Mouse (Mus musculus): ENCODE data around the gene Ppp6r3.
"Not testable (repeated sequence)": the region's sequence is repeated elsewhere in the genome, so short reads cannot be mapped to it uniquely, and the experiment has no call there.

Gene Ppp6r3

DNA sequence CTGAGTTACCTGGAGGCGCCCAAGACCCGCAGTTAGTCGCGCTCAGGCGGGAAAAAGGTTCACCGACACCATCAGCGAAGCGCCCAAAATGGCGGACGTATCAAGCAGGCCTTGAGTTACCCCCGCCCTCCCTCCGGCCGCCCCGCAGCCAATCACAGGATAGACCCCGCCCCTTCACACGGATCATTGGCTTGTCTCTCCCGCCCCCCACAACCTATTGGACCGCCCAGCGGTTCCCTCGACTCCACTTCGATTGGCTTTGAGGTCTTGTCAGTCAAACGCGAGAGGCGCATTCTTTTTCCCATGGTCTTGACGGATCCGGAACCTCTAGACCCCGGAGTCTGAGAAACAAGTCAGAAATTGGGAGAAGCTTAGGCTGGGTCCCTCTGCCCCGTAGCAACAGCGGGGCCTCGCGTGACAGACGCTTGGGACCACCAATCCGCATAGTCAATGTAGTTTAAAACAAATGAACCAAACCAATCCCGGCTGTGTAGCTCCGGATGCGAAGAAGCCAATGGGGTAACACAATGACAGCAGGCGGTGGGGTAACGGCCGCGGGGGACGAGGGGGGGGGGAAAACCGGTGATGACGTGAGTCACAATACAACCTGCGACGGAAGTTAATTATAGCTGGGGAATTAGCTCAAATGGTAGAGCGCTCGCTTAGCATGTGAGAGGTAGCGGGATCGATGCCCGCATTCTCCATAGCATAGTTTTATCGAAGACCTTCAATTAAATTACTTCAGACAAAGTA, at the start of gene Ppp6r3:
TSS of gene Ppp6r3 (minus strand) at position 118 of the 753 bp plus-strand sequence.
- DNase-seq (ENCODE audit: low spot score in 2 of 2) = peak; percentile 97 to 98

DNA sequence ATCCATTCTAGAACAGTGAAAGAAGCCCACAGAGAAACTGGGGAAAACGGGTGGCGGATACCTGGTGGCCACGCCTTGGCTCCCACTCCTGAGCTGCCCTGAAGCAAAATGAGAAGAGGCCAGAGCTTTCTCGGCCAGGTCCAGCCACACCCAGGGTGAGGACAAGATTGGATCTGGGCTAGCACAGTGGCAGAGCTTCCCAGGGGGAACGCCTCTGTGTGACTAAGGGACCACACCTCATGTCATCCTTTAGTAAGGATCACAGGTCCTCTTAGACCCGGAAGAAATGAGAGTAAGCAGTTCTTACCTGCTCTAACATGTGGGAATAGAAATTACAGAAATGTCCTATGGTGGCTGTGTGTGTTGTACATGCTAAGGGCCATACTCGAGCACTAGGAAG, 49.6 kb upstream of the Ppp6r3 start:
- no peak for DNase-seq (ENCODE audit: low spot score in 2 of 2)

DNA sequence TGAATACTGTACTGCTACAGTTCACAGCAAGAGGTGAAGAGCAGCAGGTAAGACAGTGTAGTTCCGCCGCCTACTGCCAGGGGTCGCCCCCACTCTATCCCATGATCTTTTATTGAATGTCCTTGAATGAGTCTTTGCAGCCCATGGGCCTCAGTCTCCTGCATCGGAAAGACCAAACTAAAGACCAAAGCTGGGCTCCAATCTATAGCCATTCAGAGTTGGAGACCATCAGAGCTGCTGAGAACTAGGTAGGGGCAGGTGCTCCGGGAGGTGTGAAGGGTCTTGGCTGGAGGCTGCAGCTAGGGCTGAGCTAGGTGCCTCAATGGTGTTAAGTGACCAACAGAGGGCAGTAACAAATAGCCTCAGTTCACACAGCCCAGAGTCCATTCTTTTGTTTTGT, 48.3 kb upstream of the Ppp6r3 start:
- DNase-seq (ENCODE audit: low spot score in 2 of 2) = no peak

DNA sequence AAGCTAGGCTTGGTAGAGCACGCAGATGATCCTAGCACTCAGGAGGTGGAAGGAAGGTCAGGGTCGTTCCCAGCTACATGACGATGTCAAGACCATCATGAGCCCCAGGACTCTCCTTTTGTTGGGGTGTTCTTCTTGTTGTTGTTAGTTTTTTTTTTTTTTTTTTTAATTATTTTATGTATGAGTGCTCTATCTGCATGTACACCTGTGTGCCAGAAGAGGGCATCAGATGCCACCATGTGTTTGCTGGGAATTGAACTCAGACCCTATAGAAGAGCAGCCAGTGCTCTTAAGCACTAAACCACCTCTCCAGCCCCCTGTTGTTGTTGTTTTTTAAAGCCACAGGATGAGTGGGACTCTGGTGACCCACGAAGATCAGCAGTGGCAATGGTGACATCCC, 47.7 kb upstream of the Ppp6r3 start:
- no peak for DNase-seq (ENCODE audit: low spot score in 2 of 2)

DNA sequence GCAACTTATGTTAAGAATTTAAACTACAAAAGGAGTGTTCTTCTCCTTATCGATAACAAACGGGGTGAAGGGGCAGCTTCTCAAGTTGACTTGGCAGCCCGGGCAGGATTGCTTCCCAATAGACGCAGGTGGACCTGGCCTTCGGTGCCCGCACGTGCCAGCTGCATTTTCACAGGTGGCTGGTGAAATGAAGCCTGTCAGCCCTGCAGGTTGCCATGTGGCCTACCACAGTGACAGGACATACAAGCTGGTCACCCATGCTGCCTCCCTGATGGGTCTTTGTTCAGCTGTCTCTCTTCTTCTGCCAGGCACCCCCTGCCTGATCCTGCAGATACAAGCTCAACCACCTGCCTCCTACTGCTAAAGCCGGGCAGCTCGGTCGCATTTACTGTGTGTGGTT, 45.3 kb upstream of the Ppp6r3 start:
- no peak for DNase-seq (ENCODE audit: low spot score in 2 of 2)

DNA sequence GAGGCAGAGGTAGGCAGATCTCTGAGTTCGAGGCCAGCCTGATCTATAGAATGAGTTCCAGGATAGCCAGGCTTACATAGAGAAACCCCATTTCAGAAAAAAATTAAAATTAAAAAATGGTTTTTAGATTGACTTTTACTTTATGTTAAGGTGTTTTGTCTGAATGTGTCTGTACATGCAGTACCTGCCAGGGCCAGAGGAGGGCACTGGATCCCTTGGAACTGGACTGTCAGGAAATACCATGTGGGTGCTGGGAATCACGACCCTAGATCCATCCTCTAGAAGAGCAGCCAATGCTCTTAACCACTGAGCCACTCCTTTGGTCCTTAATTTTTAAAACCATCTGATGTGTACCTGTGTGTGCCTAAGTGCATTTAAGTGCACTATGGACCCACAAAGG, 43.8 kb upstream of the Ppp6r3 start:
- DNase-seq (ENCODE audit: low spot score in 2 of 2) = no peak

DNA sequence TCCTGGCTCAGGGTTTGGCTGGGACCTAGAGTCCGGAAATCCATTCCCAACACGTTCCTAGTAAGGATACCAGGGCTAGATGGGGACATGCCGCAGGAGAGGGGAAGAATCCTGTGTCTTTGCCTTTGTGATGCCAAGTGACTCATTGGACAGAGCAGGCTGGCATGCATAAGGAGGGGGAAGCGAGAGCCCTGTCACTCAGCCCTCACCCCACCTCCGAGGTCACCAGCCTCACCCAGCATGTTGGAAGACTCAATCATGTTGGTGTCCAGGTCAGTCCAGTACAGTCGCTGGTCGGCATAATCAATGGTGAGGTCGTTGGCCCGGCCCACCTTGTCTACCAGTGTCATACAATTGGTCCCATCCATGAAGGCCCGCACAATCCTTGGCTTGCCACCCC, 38.4 kb upstream of the Ppp6r3 start:
- no peak for DNase-seq (ENCODE audit: low spot score in 2 of 2)

DNA sequence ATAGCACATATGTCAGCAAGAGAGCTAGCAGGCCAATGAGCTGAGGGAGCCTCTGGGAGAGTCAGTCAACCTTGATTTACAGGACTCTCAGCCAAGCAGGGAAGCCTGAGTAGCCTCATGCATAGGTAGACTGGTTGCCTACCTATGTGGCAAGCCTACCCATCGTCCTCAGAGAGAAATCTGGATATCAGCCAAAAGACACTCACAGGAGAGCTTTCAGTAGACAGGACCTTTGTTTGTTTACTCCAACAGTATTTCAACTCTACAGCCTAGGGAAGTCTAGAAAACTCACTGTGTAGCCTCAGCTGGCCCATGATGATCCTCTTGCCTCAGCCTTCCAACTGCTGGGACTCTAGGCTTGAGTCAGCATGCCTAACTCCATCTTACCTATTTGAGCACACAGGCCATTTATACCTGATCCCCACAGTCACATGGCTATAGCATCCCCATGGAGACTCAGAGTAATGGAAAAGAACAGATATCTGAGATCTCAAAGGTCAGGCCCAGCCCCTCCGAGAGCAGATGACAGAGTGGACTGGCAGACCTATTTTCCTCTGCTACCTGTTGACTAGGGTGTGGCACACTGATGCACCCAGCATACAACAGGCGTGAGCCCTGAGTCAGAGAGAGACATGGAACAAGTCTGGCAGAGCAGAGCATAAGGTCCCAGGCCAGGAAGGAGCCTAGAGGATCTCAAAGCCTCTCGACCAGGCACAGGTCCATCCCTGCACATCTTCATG, 37.2 kb upstream of the Ppp6r3 start:
- no peak for DNase-seq (ENCODE audit: low spot score in 2 of 2)

DNA sequence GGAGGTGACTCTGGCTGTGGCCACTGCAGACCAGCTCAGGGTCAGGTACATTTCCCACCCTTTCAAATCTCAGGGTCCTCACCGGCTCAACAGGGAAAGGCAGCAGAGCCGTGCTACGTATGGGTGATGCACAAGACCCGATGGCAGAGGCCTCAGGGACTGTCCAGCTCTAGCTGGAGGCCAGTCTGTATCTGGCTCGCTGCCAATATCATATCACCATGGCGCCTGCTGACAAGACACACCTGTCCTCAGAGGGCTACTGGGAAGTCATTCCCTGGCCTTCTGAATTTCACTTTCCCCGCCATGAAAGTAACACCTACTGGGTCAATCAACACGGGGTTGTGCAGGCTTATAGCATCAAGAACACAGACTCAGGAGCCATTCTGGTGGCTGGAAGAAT, 36.2 kb upstream of the Ppp6r3 start:
- no peak for DNase-seq (ENCODE audit: low spot score in 2 of 2)

DNA sequence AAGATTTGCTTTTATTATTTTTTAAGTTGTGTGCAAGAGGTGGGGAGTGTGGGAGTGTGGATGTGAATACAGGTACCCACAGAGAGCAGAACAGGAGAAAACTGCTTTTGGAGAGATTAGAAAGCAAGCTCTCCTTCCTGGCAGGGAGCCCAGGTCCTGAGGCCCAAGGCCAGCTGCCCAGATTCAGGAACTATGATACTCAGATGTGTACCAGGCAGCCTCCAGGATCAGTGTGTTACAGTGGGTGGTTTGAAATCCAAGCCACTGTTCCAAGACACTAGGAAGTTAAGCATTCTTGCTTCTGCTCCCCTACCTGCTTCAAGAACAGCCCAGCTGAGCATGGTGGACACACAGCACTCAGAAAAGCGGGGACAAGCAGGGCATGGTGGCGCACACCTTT, 35.3 kb upstream of the Ppp6r3 start:
- no peak for DNase-seq (ENCODE audit: low spot score in 2 of 2)

DNA sequence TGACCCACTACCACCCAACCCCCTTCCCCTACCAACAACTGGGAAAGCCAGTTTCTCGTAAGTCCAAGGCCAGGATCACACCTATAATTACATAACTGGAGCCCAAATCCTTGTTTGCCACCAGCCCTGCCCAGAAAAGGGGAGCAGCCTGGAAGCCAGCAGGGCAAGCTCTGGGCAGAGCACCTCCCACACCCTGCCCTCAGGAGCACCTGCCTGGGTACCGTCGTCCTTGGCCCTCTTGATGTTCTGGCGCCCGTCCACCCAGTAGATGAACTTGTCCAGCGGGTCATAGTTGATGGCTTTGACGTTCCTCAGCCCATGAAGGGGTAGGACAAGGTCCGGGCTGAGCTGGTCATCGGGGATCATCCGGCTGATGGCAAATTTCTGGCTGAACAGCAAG, 34.3 kb upstream of the Ppp6r3 start:
- no peak for DNase-seq (ENCODE audit: low spot score in 2 of 2)

DNA sequence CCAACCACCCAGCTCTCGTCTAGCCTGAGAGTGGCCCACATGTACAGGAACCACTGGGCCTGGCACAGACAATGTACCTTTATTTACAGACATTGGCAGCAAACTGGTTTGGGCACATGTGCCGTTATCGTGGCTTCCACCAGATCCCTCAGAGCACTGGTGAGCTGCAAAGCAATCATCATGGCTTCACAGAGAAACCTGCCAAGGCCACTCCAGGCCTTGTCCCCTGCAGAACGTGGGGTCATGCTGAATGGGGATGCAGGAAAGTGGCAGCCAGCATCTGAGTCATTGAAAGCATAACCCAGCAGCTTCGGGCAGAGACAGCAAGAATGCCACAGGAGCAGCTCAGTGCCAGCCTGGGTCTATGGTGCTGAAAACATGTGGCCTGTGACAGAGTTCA, 18.8 kb upstream of the Ppp6r3 start:
- no peak for DNase-seq (ENCODE audit: low spot score in 2 of 2)

DNA sequence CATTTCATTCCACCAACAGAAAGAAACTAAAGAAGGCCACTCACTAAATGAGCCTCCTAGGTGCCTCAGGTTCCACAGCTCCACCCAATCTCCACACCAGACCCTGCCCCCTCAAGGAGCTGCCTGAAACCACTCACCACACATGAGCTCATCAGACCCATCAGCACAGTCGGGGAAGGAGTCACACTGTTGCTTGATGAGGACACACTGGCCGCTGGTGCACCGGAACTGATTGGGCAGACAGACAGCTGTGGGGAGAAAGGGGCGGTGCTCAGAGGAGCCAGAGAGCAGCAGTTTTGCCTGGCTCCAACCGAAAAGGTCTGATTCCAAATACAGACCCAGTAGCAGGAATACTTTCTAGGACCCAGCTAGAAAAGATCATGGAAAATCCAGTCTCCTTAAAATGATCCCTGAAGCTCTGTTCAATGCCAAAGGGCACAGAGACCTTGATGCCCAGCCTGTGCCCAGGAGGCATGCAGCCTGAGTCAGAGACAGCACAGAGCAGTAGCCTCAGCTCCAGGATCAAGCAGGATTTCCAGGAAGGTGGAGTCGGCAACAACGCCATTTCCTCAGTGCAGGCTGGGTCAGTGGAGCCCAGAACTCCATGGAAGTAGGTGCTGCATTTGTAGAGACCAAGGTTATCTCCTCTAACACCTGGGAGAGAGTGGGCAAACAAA, 18.0 kb upstream of the Ppp6r3 start:
- DNase-seq (ENCODE audit: low spot score in 2 of 2) = no peak

DNA sequence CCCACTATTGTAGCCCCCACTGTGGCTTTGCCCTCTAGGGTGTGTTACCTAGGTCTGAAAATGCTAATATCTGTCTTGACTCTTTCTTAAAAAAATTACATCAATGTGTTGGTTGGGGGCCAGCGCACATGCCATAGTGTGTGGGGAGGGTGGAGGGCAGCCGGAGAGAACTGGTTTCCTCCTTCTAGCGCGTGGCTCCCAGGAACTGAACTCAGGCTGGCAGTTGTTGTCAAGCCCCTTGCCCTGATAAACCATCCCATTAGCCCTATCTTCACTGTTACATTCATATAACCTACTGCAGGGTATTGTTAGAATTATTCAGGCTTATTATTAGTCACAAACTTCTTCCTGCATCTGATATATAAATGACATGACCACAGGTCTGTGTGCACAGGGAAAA, 14.4 kb upstream of the Ppp6r3 start:
- DNase-seq (ENCODE audit: low spot score in 2 of 2) = no peak

DNA sequence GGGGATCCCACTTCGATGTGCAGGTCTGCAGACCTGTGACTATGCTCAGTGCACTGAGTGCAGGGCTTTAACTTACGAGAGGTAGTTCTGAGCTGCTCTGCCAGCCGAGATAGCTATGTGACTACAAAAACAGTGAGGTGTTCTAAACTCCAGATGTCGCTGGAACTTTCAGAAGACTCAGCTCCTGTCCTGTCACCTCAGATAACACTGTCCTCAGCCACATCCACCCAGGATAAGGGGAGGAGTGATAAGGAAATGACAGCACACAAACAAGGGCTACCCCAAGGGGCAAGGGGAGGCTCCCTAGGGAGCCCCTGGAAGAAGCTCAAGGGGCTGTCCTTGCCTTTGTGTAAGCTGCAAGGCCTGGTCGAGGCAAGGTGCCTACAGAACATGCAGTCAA, 14.0 kb upstream of the Ppp6r3 start:
- no peak for DNase-seq (ENCODE audit: low spot score in 2 of 2)

DNA sequence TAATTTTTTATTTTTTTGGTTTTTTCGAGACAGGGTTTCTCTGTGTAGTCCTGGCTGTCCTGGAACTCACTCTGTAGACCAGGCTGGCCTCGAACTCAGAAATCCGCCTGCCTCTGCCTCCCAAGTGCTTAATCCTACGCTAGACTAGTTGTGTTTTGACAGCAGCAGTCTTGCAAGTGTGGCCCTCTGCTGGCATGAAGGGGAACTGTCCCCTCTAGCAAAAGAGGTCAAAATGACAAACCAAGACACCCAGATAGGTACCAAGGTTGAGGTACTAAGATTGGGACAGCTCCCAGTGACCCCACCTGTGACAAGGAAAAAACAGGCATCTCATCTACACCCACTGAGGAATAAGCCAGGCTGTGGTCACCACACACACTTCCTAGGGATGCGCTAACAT, 12.2 kb upstream of the Ppp6r3 start:
- not testable (repeated sequence) for DNase-seq (ENCODE audit: low spot score in 2 of 2)

DNA sequence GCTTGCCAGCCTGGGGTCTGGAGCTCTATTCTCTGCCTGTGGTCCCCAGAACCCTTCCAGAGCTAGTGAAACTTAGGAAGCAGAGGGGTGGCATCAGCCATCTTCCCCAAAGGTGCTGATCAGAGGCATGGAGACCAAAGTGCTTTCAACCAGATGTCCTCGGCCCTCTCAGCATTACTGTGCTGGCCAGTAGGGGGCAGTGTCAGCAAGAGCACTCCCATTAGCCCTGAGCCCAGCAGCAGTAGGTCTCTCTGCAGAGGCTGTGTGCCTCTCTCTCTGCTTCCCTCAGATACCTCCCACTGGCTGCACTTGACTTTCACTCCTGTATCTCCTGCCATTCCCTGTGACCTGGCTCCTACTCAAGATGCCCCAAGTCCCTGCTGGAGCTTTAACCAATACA, 11.0 kb upstream of the Ppp6r3 start:
- DNase-seq (ENCODE audit: low spot score in 2 of 2) = no peak

DNA sequence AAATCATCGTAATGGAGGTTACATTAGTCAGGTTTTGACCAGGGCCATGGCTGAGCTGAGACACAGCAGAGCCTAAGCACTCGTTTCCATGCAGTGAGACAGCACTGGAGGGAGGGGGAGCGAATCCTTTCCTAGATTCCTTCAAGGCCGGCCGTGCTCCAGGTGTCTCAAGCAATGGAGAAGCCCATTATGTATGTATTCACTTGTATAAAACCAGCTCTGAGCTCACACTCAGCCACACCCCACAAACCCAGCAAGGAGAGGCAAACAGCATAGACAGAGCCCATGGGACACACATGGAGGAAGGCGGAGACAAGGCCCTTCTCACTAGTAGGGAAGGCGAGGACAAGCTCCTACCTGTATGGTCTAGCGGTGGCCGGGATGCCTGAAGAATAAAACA, 10.5 kb upstream of the Ppp6r3 start:
- DNase-seq (ENCODE audit: low spot score in 2 of 2) = no peak

DNA sequence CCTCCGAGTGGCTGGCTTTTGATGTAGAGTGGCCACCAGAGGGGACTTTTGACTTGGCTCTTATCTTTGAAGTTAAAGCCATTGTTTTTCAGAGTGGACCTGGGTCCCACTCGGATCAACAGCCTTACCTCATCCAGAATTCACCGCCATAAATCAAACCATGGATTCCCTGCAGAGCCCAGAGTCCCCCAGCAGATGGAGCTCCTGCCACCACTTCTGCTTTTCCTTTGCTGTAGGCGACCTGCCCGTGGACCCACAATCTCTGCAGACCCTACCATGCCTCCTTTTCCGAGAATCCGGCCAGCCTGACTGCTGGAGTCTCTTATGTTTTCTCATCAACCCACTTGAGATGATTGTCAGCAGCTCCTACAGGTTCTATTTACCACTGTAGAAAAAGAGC, 5.8 kb upstream of the Ppp6r3 start:
- peak; percentile 51 to 54 for DNase-seq (ENCODE audit: low spot score in 2 of 2)

DNA sequence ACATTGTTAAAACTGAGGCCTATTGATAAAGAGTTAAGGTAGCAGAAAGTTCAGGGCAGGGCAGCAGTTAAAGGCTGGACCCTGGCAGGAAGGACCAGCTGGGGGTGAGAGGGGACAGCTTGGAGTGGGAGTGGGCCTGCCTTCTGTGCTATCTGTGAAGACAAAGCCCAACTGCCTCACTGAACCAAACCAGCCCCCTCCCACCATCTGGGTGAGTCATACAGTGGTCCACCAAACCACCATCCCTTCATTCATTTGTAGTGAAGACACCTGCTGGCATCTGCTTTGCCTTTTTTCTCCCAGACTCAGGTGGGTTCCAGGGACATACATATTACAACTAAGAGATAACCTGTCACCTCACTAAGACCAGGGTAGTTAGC, 2.4 kb upstream of the Ppp6r3 start:
- no peak for DNase-seq (ENCODE audit: low spot score in 2 of 2)

DNA sequence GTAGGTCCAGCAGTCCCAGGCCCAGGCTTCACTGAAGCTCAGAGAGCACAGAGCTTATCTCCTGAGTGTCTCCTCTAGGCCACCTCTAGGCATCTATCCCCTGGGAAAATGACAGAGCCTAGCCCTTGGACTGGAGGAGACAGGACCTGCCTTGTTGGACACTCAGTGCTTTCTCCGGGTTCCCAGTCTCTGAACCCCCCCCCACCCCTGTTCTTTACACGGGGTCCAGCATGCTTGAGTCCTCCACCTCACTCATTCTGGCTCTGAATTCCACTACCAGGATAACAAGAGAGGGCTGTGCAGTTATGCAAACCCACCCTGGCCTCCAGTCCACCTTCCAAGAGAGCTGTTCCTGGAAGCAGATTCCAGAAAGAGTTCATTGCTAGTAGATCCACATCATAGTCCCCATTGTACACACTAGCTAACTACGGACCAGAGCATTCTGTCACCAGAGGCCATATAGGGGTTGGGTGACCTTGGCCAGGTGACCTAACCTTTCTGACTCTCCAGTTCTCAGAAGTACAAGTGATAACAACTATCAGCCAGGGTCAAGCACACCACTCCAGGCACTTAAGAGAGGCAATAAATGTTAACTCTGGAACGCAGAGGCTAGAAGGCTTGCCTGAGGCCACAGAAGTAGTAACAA, 1.8 kb upstream of the Ppp6r3 start:
- DNase-seq (ENCODE audit: low spot score in 2 of 2) = no peak

DNA sequence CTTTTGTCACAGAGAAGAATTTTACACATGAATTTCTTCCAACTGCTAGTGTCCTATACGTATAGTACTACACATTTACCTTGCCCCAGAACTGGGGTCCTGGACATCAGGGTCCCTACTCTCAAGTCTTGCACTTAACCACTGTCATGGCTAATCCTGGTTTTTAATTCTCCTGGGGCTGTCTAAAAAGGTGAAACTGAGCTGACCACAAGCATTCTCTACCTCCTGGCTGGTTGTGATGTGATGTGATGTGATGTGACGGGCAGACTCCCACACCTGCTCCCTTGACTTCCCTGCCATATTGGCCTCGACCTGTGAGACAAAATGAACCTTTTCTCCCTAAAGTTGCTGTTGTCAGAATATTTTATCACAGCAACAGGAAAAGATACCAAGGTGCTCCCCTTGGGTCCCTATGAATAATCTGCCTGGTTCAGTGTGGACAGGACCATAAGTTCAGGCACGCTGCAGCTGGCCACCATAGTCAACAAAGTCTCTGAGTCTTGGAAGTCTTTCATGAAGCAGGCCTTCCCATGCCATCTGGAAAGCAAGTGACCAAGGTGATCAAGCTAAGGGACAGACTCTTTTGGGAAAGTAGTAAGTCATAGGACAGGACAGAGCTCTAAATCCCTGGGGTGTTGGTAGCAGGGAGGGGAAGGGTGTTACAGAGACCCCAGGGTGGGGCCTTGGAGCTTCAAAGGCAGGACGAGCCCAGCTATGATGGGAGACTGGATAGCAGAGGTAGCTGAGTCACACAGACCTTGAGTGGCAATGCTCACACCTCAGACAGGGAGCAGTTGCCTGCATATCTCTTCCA, 1.1 kb upstream of the Ppp6r3 start:
- DNase-seq (ENCODE audit: low spot score in 2 of 2) = no peak
